Mouse (Mus musculus): ENCODE results near the gene Trabd2b. TPM values are rescaled to one million over a fixed set of nuclear protein-coding genes. Genes with fewer than 3 reads are reported as not detected.

Gene Trabd2b
- polyA plus RNA-seq, 1 experiment from 2014 or later, result 0.37 TPM

DNA sequence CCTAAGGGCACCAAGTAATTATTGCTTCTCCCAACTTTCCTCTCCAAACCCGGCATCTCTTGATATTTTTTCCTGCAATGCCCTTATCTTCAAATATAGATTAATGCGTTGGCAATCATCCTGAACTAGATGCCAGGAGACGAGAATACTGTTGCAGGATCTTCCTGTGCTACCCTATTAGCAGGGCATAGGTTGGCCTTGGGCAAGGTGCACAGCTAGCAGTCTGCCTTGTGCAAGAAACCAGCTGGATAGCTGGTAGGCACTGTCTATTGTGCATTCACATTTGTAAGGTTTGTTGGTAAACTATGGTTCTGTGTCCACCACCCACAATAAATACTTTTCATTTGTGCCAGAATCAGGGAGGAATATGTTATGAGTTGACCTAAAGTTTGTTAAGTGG, 992 bp downstream of the Trabd2b start:
- no peaks in the 10 kb centered on the region for H3K9me3 ChIP-seq (replicated peaks; ENCODE audit: control insufficient read depth, low read length)
- no peak for DNase-seq (ENCODE audit: low spot score)
- 69% methylated on average over 3 of the region's 3 CpGs for WGBS
- no peaks in the 10 kb centered on the region for H3K36me3 ChIP-seq (ENCODE audit: control insufficient read depth, insufficient read depth, low read length)
- peaks cover 4% of the 10 kb centered on the region; the same call in 1 of the 2 replicates for H3K4me1 ChIP-seq (ENCODE audit: control insufficient read depth, insufficient read depth, low read length)
- H3K27ac ChIP-seq (ENCODE audit: low read depth, low read length), result no peak overlapping the region
- ATAC-seq, result no peak
- H3K9ac ChIP-seq (ENCODE audit: low read length), result no peak overlapping the region
- peaks cover 16% of the 10 kb centered on the region; the same call in 1 of the 2 replicates for H3K27me3 ChIP-seq (replicated peaks; ENCODE audit: control insufficient read depth, insufficient read depth, low read length)
- no peak overlapping the region for H3K4me3 ChIP-seq (ENCODE audit: low read depth, low read length)
- H3K4me2 ChIP-seq (ENCODE audit: low read length), result no peak overlapping the region

- Histone ChIP-seq H3K4me2 (ENCODE audit: low read length) (no peak overlapping the region), H3K27me3 (replicated peaks; ENCODE audit: control insufficient read depth, insufficient read depth, low read length) (peaks cover 16% of the 10 kb centered on the region; the same call in 1 of the 2 replicates), H3K9me3 (replicated peaks; ENCODE audit: control insufficient read depth, low read length) (no peaks in the 10 kb centered on the region), H3K4me1 (ENCODE audit: control insufficient read depth, insufficient read depth, low read length) (peaks cover 4% of the 10 kb centered on the region; the same call in 1 of the 2 replicates), H3K27ac (ENCODE audit: low read depth, low read length) (no peak overlapping the region), H3K36me3 (ENCODE audit: control insufficient read depth, insufficient read depth, low read length) (no peaks in the 10 kb centered on the region), H3K9ac (ENCODE audit: low read length) (no peak overlapping the region), H3K4me3 (ENCODE audit: low read depth, low read length) (no peak overlapping the region)
- ATAC-seq (no peak), DNase-seq (ENCODE audit: low spot score) (no peak)
- WGBS, result 98% methylated on average over 2 of the region's 2 CpGs
Observed at GRCm38 (mm10) chr4:114408298-114408697, 1.8 kb downstream of the Trabd2b start.

DNA sequence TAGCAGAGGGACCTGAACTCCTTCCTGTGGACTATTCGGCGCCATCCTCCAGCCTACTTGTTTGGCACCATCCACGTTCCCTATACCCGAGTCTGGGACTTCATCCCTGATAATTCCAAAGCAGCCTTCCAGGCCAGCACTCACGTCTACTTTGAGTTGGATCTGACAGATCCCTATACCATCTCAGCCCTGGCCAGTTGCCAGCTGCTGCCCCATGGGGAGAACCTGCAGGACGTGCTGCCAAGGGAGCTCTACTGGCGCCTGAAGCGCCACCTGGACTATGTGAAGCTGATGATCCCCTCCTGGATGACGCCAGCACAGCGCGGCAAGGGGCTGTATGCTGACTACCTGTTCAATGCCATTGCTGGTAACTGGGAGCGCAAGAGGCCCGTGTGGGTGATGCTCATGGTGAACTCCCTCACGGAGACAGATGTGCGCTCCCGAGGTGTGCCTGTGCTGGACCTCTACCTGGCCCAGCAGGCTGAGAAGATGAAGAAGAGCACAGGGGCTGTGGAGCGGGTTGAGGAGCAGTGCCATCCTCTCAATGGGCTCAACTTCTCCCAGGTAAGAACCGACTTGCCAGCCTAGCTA, 2.5 kb downstream of the Trabd2b start:
- Histone ChIP-seq H3K36me3 (ENCODE audit: control insufficient read depth, insufficient read depth, low read length) (no peaks in the 10 kb centered on the region), H3K27ac (ENCODE audit: low read depth, low read length) (no peak overlapping the region), H3K4me2 (ENCODE audit: low read length) (no peak overlapping the region), H3K27me3 (replicated peaks; ENCODE audit: control insufficient read depth, insufficient read depth, low read length) (peaks cover 16% of the 10 kb centered on the region; the same call in 1 of the 2 replicates), H3K4me3 (ENCODE audit: low read depth, low read length) (no peak overlapping the region), H3K9me3 (replicated peaks; ENCODE audit: control insufficient read depth, low read length) (no peaks in the 10 kb centered on the region), H3K4me1 (ENCODE audit: control insufficient read depth, insufficient read depth, low read length) (peaks cover 4% of the 10 kb centered on the region; the same call in 1 of the 2 replicates), H3K9ac (ENCODE audit: low read length) (no peak overlapping the region)
- WGBS, result 69% methylated on average over 18 of the region's 18 CpGs
- no peak for DNase-seq (ENCODE audit: low spot score)
- ATAC-seq, result no peak

GRCm38 (mm10) chr4:114409511-114409910, 3.0 kb downstream of the Trabd2b start:
- Histone ChIP-seq H3K4me3 (ENCODE audit: low read depth, low read length) (no peak overlapping the region), H3K27ac (ENCODE audit: low read depth, low read length) (no peak overlapping the region), H3K36me3 (ENCODE audit: control insufficient read depth, insufficient read depth, low read length) (no peaks in the 10 kb centered on the region), H3K9me3 (replicated peaks; ENCODE audit: control insufficient read depth, low read length) (no peaks in the 10 kb centered on the region), H3K9ac (ENCODE audit: low read length) (no peak overlapping the region), H3K27me3 (replicated peaks; ENCODE audit: control insufficient read depth, insufficient read depth, low read length) (peaks cover 16% of the 10 kb centered on the region; the same call in 1 of the 2 replicates), H3K4me2 (ENCODE audit: low read length) (no peak overlapping the region), H3K4me1 (ENCODE audit: control insufficient read depth, insufficient read depth, low read length) (peaks cover 4% of the 10 kb centered on the region; the same call in 1 of the 2 replicates)
- DNase-seq (ENCODE audit: low spot score), result no peak
- no peak for ATAC-seq

- H3K9me3 ChIP-seq (replicated peaks; ENCODE audit: control insufficient read depth, low read length), result no peaks in the 10 kb centered on the region
- ATAC-seq (no peak), DNase-seq (ENCODE audit: low spot score) (no peak)
- H3K4me2 ChIP-seq (ENCODE audit: low read length), result no peak overlapping the region
- H3K36me3 ChIP-seq (ENCODE audit: control insufficient read depth, insufficient read depth, low read length), result no peaks in the 10 kb centered on the region
- H3K4me1 ChIP-seq (ENCODE audit: control insufficient read depth, insufficient read depth, low read length), result peaks cover 4% of the 10 kb centered on the region; the same call in 1 of the 2 replicates
- H3K9ac ChIP-seq (ENCODE audit: low read length), result no peak overlapping the region
- 24% methylated on average over 3 of the region's 3 CpGs for WGBS
- no peak overlapping the region for H3K4me3 ChIP-seq (ENCODE audit: low read depth, low read length)
- no peak overlapping the region for H3K27ac ChIP-seq (ENCODE audit: low read depth, low read length)
- peaks cover 16% of the 10 kb centered on the region; the same call in 1 of the 2 replicates for H3K27me3 ChIP-seq (replicated peaks; ENCODE audit: control insufficient read depth, insufficient read depth, low read length)
Observed at GRCm38 (mm10) chr4:114410026-114410425, 3.5 kb downstream of the Trabd2b start.

- WGBS, result 13% methylated on average over 11 of the region's 11 CpGs
- Histone ChIP-seq H3K9ac (ENCODE audit: low read length) (no peak overlapping the region), H3K27ac (ENCODE audit: low read depth, low read length) (no peak overlapping the region), H3K4me1 (ENCODE audit: control insufficient read depth, insufficient read depth, low read length) (peaks cover 4% of the 10 kb centered on the region; the same call in 1 of the 2 replicates), H3K9me3 (replicated peaks; ENCODE audit: control insufficient read depth, low read length) (no peaks in the 10 kb centered on the region), H3K36me3 (ENCODE audit: control insufficient read depth, insufficient read depth, low read length) (no peaks in the 10 kb centered on the region), H3K4me3 (ENCODE audit: low read depth, low read length) (no peak overlapping the region), H3K27me3 (replicated peaks; ENCODE audit: control insufficient read depth, insufficient read depth, low read length) (peaks cover 16% of the 10 kb centered on the region; the same call in 1 of the 2 replicates), H3K4me2 (ENCODE audit: low read length) (no peak overlapping the region)
- ATAC-seq (no peak), DNase-seq (ENCODE audit: low spot score) (no peak)
Observed at GRCm38 (mm10) chr4:114410443-114410842, 3.9 kb downstream of the Trabd2b start.

- Histone ChIP-seq H3K36me3 (ENCODE audit: control insufficient read depth, insufficient read depth, low read length) (no peaks in the 10 kb centered on the region), H3K9me3 (replicated peaks; ENCODE audit: control insufficient read depth, low read length) (no peaks in the 10 kb centered on the region), H3K27ac (ENCODE audit: low read depth, low read length) (no peak overlapping the region), H3K4me1 (ENCODE audit: control insufficient read depth, insufficient read depth, low read length) (peaks cover 4% of the 10 kb centered on the region; the same call in 1 of the 2 replicates), H3K27me3 (replicated peaks; ENCODE audit: control insufficient read depth, insufficient read depth, low read length) (peaks cover 16% of the 10 kb centered on the region; the same call in 1 of the 2 replicates), H3K4me2 (ENCODE audit: low read length) (no peak overlapping the region), H3K9ac (ENCODE audit: low read length) (no peak overlapping the region), H3K4me3 (ENCODE audit: low read depth, low read length) (no peak overlapping the region)
- ATAC-seq (no peak), DNase-seq (ENCODE audit: low spot score) (no peak)
- WGBS, result 58% methylated on average over 9 of the region's 9 CpGs
Observed at GRCm38 (mm10) chr4:114410958-114411661, 4.6 kb downstream of the Trabd2b start.

DNA sequence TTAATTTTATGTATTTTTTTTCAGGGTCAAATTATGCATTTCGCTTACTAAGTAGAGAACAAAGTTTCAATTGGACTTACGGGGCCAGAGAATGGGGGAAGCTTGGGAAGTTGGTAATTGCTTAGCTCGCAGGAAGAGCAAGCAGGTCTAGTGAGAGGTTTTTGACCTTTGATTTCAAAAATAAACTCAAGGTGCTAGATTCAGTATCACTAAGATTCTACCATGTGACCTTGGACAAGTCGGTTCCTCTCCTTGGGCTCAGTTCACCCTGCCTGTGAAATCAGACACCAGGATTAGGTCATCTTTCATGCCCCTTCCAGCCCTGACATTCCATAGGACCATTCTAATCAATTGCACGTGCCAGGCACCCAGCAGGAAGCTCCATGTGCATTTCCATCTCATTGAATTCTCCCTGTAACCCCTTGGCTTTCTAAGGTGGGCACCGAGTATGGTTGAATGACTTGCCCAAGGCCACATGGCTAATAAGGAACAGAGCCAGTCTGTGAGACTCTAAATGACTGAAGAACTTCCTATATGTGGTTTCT, 5.4 kb downstream of the Trabd2b start:
- H3K4me1 ChIP-seq (ENCODE audit: control insufficient read depth, insufficient read depth, low read length), result no peaks in the 10 kb centered on the region
- H3K4me3 ChIP-seq (ENCODE audit: low read depth, low read length), result no peak overlapping the region
- whole genome bisulfite sequencing, result 45% methylated on average over 6 of the region's 6 CpGs
- H3K9ac ChIP-seq (ENCODE audit: low read length), result no peak overlapping the region
- H3K4me2 ChIP-seq (ENCODE audit: low read length), result no peak overlapping the region
- H3K27me3 ChIP-seq (replicated peaks; ENCODE audit: control insufficient read depth, insufficient read depth, low read length), result peaks cover 13% of the 10 kb centered on the region; the same call in 1 of the 2 replicates
- H3K36me3 ChIP-seq (ENCODE audit: control insufficient read depth, insufficient read depth, low read length), result no peaks in the 10 kb centered on the region
- no peak for DNase-seq (ENCODE audit: low spot score)
- H3K9me3 ChIP-seq (replicated peaks; ENCODE audit: control insufficient read depth, low read length), result no peaks in the 10 kb centered on the region
- ATAC-seq, result no peak
- H3K27ac ChIP-seq (ENCODE audit: low read depth, low read length), result no peak overlapping the region

All from forebrain, embryonic 14.5 days (tissue).